Mouse (Mus musculus): ENCODE measurements at regions not wholly inside any gene's neighbourhood (a gene's known extent, or its start where the extent isn't known, plus 50 kb on each side); places are given as distances from the start of the nearest gene placed in this dataset.

GRCm38 (mm10) chr15:62970566-62970965 is 874.4 kb downstream of the Gsdmc2 start:
- no peak for TF ChIP-seq CTCF (IDR thresholded peaks at IDR 0.05; ENCODE audit: control insufficient read depth, insufficient read depth, insufficient replicate concordance, low read depth, low read length)
- TF ChIP-seq POLR2A (IDR thresholded peaks at IDR 0.05; ENCODE audit: control insufficient read depth, low read depth, low read length), result no peak

All from testis, adult 2 months (tissue).